Mouse (Mus musculus) C2C12 (cell line): ENCODE measurements around the gene Stac3.

ENCODE experiments used
- CTCF ChIP-seq: IDR thresholded peaks from one replicate; pipeline ENCODE4 v1.5.1; 2011; ENCODE audit not compliant: control insufficient read depth, insufficient read depth, insufficient read length
- MYOG ChIP-seq: IDR thresholded peaks from one replicate; pipeline ENCODE4 v1.6.1; 2011; ENCODE audit not compliant: control insufficient read depth, insufficient read length; ENCODE audit errors: extremely low read depth

DNA sequence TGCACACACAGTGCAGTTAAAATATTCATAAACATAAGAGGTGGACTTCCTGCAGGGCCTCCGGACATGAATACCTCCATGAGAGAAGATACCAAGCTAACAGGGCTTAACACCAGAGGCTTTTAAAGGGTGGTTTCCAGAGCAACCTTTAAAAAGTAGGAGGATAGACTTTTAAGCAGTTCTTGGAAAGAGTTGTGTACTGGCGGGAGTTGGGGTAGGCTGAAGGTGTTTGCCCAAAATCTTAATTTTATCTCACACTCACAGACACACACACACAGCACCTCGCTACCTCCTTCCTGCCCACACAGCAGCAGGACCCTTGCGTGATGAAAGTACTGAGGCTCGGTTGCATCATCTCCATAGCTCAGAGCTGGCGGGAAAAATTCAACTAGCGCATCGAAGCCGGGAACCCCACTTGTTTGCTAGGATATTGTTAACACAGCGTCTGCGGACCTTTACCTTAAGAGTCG, 20.2 kb downstream of the Stac3 start:
- no peak for TF ChIP-seq CTCF
- TF ChIP-seq MYOG, result no peak
